Mouse (Mus musculus) C2C12 (cell line): ENCODE measurements around the gene Jup.

Experiments used
- CEBPB ChIP-seq: IDR thresholded peaks from one replicate; pipeline ENCODE4 v1.6.1; 2011; ENCODE audit warnings: low read depth, mild to moderate bottlenecking, control low read depth, moderate library complexity
- CTCF ChIP-seq: IDR thresholded peaks from one replicate; pipeline ENCODE4 v1.5.1; 2011; ENCODE audit not compliant: control insufficient read depth, insufficient read depth, insufficient read length
- FOSL1 ChIP-seq: IDR thresholded peaks from one replicate; pipeline ENCODE4 v1.8.0; 2011; ENCODE audit warnings: mild to moderate bottlenecking, low read length; ENCODE audit not compliant: poor library complexity, insufficient read depth, severe bottlenecking
- MAX ChIP-seq: IDR thresholded peaks from one replicate; pipeline ENCODE4 v1.6.1; 2011; ENCODE audit warnings: mild to moderate bottlenecking, control low read depth
- MYOD1 ChIP-seq: IDR thresholded peaks from one replicate; pipeline ENCODE4 v1.6.1; 2011; ENCODE audit warnings: low read depth; ENCODE audit not compliant: control insufficient read depth, insufficient read length
- MYOG ChIP-seq: IDR thresholded peaks from one replicate; pipeline ENCODE4 v1.6.1; 2011; ENCODE audit not compliant: control insufficient read depth, insufficient read length; ENCODE audit errors: extremely low read depth
- USF1 ChIP-seq: IDR thresholded peaks from one replicate; pipeline ENCODE4 v1.6.1; 2011; ENCODE audit warnings: low read depth, mild to moderate bottlenecking, control low read depth, moderate library complexity

- TF ChIP-seq MAX (no peak), CTCF (no peak), CEBPB (no peak), FOSL1 (no peak), MYOG (no peak), MYOD1 (no peak), USF1 (no peak)
Observed at GRCm38 (mm10) chr11:100355972-100356818, 41.4 kb downstream of the Jup start, which contains the start of gene Hap1.
